Mouse (Mus musculus) fat pad, adult 2 months (tissue): ENCODE results near the gene Necab2.

Experiments
- DNase-seq: peaks from one replicate; pipeline ENCODE4 v3.0.0-alpha.2; 2011; ENCODE audit warnings: low read depth, low spot score; ENCODE audit errors: extremely low read depth

The Necab2 gene

DNA sequence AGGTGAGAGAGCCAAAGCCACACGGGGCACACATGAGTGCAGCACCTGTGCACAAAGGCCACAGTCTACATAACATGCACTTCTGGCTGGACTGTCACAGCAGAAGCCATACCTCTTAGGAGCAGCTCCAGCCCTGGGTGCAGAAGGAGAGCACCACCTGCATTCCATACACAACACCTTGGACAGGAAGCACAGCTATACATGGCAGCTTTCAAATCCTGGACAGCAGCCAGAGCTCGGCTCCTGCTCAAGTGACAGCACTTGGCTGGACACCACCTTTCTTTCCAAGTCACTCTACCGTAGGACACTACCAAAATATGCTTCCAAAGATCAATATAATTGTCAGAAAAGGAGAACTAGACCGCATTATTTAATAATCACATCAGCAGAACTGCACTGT is 66.9 kb downstream of the Necab2 start:
- DNase-seq: no peak

DNA sequence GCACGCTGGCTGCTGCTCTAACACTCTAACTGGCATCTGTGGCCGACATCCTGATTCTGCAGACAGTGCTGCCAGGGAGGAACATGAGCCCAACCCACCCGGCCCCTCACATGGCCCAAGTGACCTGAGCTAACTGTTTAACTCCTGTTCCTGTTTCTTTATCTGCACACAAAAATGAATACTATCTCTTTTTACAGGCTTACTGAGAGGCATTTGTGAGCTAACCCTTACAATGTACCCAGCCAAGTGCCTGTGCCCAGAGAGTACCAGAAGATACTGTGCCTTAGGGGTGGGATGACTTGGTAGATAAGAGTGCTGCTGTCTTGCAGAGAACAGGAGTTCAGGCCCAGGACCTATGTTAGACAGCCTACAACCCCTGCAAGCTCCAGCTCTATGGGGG is 68.4 kb downstream of the Necab2 start:
- DNase-seq: no peak

DNA sequence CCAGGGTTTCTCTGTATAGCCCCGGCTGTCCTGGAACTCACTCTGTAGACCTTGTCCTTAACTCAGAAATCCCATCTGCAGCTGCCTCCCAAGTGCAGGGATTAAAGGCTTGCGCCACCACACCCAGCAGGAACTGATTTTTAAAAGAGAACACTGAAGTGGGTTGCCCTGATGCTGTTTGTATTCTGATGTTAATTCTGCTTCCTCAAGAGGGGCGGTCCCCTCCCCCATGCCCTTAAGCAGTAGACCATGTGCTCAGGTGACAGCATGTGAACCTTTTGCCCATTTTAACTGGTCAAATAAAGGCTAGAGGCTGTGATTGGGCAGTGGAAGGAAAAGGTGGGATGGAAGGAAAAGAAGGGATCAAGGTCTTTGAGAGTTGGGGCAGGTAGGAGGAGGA is 69.2 kb downstream of the Necab2 start:
- DNase-seq: no peak

- no peak for DNase-seq
These were observed 70.2 kb downstream of the Necab2 start for GRCm38 (mm10) chr8:119516674-119517073.

DNA sequence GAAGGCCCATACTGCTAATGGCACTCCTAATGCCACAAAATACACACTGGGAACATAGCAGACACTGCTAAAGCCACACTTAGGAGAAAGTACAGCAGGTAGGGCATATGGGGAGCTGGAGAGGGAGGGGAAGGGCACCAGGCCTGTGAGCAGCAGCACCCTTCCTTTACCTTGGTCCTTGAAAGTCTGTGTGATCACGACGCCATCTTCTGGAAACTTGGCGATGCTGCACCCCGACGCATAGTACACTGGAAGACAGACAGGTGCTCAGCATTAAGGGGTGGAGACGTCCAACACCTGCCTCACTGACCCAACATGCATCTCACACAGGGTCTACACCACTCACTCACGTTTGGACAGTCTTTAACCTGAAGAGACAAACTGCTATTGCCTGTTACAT is 73.6 kb downstream of the Necab2 start:
- no peak for DNase-seq
